Mouse (Mus musculus): ENCODE data around the gene Cables2. TPM values are rescaled to one million over a fixed set of nuclear protein-coding genes. Genes with fewer than 3 reads are reported as not detected.

The Cables2 gene
- polyA plus RNA-seq (2012; rRNA removed) = 25.4 and 28.3 TPM in 2 replicates

DNA sequence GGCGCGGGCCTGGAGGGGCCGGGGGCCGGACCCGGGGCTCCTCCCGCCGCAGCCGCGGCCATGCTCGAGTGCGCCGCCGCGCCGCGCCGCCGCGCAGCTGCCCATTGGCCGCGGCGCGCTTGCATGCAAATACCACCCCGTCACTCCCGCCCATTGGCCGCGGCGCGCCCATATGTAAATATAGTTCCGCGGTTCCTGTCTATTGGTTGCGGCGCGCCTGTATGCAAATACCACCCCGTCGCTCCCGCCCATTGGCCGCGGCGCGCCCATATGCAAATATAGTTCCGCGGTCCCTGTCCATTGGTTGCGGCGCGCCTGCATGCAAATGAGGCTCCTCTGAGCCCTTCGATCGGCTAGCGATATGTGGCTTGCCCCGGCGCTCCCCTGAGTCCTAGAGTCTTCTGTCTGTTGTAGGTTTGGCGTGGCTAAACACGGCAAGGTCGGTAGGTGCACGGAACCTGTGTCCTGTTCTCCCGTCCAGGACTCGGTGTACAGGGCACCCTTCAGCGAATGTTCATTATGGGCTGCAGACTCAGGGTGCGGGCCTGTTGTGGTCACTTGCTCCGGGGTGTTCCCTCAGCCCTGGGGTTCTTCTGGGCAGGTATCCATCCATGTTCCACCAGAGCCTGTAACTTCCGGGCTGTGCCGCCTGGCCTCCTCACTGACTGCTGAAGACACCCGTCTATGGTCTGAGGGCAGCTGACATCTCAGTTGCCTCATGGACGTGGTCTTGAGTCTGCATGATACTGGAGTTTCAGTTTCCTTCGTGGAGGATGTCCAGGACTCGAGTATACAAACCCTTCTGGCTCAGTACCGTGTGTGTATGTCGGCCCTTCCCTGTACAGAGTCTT, at the start of gene Cables2:
Cables2 (minus strand) TSS at position 103 of the 851 bp plus-strand sequence.
- DNase-seq (ENCODE audit: low spot score) = peak; percentile 79

DNA sequence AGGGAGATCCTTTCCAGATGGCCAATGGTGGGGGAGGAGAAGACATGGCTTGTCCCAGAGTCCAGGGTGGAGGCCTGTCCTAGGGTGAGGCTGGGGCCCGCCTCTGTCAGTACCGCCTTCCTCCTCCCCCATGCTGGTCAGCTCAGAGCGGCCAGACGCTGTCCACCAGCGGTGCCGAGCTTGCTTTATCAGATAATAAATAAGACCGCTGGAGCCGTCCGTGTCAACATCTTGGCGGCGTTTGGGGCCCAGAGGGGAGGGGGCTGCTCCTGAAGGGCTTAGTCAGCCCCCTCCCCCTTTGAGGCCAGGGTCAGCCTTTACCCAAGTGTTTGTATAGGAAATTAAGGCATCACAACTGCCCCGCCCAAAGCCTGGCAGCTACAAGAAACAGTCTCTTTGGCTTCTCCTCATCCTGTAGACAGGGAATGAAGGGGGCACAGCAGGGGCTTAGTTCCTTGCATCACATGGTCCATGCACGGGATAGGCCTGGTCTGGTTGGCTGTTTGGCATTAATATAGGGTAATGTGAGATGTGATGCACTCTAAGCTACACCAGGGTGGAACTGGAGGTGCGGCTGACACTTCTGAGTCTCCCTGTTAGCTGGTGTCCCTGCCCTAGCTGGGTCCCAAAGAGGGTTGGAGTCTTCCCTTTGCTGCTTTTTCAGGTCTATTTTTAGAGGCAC, 49.5 kb upstream of the Cables2 start:
- no peak for DNase-seq (ENCODE audit: low spot score)

DNA sequence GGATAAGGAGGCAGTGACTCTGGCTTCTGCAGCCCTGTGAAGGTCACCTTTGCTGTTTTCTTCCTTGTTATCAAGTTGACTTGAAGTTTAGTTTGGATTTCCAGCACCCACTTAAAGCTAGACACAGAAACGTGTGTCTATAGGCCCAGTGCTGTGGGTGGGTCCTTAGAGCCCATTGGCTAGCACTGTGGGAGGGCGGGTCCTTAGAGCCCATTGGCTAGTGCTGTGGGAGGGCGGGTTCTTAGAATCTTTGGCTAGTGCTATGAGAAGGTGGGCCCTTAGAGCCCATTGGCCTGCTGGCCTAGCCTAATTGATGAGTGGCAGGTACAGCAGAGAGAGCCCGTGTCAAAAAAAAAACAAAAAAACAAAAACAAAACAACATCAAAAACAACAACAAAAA, 46.9 kb upstream of the Cables2 start:
- DNase-seq (ENCODE audit: low spot score) = no peak

DNA sequence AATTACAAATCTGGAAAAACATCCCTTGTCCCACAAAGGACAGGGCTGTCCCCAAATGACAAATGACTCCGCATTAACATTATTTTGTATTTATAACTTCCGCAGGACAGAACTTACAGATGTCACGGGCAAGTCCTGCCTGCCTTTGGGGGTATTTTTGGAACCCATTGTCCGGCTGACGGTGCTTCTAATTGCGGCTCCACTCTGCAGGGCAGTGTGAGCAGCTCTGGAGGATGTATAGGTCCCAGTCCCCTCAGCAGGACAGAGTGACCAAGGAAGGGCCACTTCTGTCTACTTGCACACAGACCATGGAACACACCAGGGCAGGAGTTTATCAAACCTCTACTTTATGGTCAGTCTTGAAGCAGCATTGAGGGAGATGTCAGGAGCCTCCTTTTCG, 44.3 kb upstream of the Cables2 start:
- no peak for DNase-seq (ENCODE audit: low spot score)

DNA sequence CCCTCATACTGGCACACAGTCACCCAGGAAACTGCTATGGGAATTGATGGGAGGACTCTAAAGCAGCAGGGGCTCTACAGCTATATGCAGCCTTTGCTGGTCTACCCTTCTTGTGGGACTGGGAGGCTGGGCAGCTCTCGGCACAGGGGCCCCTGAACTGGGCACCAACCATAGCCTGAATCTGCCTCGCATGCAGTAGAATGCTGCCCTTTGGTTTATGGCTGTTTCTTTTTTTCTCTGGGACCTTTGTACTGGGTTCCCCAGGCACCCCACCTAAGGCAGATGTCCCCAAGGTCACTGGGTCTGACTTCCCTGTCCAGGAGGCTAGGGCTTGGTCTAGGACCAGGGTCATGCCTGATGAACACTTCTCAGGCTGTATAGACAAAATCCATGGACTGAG, 41.0 kb upstream of the Cables2 start:
- no peak for DNase-seq (ENCODE audit: low spot score)

DNA sequence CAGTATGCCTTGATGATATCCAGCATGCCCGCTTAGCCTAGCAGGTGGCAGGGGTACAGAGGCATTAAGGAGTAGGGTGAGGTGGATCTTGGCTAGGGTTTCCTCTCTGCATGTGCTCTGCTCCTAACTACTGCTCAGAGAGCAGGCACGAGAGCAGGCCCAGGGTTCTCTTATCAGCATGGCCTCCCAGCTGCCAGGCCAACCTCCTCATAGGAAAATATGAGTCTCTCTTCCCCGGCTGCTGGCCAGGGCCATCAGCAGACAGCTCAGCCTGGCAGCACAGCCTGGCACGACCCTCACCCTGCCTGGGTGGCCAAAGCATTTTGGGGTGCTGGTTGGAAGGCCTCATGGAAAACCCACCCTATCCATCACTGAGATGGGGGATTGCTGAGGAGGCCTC, 37.9 kb upstream of the Cables2 start:
- DNase-seq (ENCODE audit: low spot score) = no peak

DNA sequence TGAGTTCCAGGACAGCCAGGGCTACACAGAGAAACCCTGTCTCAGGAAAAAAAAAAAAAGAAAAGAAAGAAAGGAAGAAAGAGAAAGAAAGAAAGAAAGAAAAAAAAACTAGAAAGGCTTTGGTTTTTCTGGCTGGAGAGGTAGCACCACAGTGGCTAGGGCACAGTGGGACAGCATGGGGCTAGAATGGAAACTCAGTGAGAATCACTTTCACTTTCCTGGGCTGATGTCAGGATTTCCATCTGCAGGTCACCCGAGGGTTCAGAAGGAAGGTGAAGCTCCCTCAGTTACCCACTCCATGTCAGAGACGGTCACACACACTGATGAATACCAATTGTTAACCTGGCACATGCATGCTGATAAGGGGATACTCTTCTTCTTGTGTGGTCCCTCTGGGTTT, 34.4 kb upstream of the Cables2 start:
- no peak for DNase-seq (ENCODE audit: low spot score)

DNA sequence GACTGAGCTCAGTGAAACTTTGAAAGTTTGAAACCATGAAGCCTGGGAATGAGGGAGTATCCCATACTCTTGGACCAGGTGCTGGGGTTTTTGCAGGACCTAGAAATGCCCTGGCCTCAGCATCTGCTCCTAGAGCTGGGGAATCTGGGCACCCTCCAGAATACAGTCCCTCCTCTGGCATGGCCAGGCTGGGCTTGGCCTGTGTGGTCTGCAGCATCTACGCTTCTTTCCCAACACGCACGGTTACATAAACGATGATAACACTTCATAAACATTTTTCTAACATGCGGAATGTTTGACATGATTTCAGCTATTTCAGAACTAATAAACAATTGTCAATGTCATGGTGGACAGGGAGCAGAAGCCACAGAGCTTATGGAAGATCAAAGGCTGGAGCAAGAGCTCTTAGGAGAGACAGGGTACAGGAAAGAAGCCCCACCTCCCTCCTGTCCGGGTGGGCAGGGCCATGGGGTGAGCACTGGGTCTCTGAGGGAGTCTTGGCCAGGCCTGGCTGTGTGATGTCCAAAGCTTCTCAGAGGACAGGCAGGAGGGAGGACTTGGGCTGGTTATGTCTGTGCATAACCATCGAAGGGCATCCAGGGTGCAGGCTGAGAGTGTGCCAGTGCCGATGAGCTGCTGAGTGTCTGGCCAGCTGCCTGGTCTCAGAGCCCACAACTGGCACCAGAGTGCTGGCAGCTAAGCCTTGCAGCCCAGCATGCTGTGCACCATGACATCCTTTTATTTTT, 33.3 kb upstream of the Cables2 start:
- no peak for DNase-seq (ENCODE audit: low spot score)

DNA sequence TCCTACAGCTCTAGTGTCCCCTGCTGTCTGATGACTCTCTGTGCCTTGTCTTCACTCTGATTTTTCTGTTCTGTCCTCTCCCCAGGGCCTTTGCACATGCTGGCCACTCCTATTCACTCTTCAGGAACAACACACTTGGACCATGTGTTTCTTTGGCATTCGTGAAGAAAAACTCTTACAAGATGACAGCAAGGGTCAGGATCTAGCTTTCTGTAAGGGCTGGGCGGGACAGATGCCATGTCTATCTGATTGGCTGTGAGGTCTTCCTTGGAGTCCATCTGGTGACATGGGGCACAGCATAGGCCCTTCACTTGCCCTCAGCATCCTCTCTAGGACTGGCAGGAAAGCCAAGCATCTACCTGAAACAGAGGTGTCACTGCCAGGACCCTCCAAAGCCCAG, 32.7 kb upstream of the Cables2 start:
- DNase-seq (ENCODE audit: low spot score) = no peak

DNA sequence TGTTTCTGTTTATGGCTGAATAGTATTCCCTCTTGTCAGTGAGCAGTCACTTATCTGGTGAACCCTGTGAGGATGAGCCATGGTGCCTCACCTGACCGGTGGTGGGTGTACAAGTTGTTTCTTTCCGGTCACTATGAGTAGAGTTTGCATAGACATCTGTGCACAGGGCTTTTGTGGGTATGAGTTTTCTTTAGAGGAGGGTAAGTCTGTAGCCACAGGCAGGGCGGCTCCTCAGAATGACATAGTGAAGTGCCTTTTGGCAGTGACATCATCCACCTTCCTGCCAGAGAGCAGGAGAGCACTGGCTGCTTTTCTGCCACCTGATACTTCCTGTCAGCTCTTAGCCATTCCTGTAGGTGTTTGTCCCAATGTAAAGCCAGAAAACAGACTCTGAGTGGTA, 32.2 kb upstream of the Cables2 start:
- DNase-seq (ENCODE audit: low spot score) = no peak

DNA sequence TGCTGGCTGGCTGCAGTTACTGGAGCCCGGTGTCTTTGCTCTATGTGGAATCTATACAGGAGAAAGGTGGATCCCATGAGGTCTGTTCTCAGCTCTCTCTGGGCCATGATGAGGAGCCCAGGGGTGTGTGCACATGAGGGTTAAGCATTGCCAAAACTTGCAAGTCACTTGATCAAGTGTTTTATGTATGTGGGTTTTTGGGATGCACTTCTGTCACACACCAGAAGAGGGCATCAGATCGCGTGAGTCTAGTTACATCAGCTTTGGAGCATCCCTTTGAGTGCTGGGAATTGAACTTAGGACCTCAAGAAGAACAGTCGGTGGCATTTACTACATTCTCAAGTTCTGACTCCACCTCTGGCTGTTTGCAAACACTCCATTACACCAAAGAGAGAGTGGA, 31.3 kb upstream of the Cables2 start:
- no peak for DNase-seq (ENCODE audit: low spot score)

DNA sequence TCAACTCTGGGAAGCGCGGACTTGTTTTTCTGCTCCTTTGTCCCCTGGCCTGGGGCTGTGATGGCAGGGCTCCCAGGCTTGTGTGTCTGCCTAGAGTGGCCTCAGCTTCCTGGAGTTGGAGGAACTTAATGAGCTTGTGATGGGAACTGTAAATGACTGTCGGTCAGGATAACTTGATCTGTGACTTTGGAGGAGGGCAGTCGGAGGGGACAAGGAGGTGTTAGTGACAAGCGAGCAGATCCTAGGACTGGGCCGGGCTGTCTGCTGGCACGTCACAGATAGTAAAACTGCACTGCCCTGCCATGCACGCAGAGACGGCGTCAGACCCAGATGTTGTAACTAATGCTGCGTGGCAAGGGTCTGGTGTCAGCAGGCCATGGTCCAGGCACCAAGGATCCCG, 30.2 kb upstream of the Cables2 start:
- DNase-seq (ENCODE audit: low spot score) = no peak

DNA sequence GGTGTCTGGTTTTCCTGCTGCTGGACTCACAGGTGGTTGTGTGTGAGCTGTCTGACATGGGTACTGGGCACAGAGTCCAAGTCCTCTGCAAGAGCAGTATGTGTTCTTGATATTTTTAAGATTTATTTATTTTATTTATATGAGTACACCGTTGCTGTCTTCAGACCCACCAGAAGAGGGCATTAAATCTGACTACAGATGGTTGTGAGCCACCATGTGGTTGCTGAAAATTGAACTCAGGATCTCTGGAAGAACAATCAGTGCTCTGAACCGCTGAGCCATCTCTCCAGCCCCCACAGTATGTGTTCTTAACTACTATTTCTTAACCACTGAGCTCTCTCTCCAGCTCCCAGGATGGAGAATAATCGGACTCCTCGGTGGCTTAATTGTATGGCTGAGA, 28.9 kb upstream of the Cables2 start:
- DNase-seq (ENCODE audit: low spot score) = no peak

DNA sequence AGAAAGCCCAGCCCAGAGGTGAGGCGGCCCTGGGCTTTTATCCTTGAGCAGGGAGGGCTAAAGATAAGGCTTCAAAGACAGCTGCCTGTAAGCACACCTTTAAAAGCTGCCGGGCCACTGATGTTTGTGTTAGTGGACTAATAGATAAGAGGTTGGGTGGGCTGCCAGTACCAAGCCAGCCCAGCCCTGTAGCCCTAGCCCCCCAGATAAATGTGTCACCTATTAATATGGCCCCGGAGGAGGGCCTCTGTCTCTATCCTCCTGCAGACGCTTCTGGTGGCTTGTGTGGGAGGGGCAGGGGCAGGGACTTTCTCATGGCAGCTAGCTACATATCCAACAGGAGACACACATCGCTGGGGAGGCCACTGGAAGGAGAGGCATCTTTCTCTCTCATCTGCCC, 27.5 kb upstream of the Cables2 start:
- no peak for DNase-seq (ENCODE audit: low spot score)

DNA sequence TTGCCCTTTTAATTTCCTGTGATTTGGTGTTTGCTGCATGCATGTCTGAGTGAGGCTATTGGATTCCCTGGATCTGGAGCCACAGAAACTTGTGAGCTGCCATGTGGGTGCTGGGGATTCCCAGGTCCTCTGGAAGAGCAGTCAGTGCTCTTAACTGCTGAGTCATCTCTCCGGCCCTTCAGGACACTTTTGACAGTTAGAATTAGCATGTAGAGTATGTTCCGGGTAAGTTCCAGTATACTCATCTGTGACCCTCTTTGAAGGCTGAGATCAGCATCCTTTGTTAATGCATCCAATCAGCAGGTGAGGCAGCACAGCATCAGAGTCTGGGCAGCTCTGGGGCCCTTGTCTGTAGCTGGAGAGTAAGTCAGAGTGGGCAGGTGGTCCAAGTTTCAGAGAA, 27.0 kb upstream of the Cables2 start:
- no peak for DNase-seq (ENCODE audit: low spot score)

DNA sequence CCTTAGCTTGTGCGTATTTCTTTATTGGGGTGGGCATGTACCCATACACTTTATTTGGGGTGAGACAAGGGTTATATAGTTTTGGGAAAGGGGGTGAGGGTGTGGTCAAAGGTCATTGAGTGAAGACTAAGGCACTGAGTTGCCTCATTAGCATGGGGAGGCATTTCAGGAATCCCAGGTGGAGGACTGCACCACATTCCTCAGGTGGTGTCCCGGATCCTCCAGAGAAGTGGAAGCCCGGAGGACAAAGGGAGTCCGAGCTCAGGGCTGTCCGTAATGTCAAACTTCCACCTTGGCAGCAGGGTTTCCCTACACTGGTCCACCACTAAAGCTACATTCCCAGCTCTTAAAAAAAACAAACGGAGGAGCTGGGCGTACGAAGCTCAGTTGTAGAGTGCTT, 19.6 kb upstream of the Cables2 start:
- no peak for DNase-seq (ENCODE audit: low spot score)

DNA sequence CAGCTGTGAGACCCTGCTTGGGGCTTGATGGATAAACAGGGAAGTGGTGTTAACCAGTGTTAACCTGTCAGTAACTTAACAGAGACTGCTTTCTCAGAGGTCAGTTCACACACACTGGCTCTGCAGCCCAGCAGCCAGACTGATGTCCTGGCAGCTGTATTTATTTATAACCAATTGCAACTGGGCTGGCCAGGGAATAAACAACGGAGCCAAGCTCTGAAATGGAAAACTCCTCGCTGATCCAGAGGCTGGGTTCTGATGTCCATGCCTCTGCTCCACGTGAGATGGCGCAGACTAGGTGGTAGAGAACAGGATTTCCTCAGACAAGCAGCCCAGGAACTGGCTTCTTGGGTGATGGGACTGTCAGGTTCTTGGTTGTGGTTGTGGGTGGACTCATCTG, 18.7 kb upstream of the Cables2 start:
- no peak for DNase-seq (ENCODE audit: low spot score)

DNA sequence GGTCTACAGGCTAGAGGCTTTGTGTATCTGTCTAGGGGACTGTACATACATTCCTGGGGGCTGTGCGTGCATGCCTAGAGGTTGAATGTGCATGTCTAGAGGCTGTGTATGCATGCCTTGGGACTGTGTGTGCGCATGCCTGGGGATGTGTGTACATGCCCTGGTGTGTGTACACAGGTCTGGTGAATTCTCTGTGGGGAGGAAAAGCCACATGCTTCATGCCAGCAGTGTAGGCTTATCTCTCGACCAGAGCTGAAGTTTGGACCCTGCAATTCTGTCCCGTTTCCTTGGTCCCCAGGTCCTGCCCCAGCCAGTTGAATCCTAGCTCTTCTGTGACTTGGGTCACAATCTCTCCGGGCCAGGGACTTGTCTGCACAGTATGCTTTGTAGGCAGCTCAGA, 18.3 kb upstream of the Cables2 start:
- no peak for DNase-seq (ENCODE audit: low spot score)

DNA sequence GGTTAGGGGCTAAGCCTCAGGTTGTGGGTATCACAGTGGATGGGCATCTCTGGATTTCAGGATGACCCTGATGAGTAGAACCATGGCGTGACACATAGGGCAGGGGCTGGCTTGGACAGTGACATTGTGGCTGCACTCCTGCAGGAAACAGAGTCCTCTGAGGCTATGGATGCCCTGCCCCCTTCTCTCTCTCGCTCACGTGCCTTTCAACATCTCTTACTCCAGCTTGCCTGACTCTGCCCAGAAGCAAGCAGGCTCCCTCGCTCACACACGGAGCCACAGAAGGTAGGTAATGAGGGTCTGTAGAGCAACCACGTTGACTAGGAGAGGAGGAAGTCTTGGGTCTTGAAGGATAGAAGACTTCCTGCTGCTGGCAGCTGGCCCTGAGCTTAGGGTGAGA, 17.2 kb upstream of the Cables2 start:
- DNase-seq (ENCODE audit: low spot score) = no peak

DNA sequence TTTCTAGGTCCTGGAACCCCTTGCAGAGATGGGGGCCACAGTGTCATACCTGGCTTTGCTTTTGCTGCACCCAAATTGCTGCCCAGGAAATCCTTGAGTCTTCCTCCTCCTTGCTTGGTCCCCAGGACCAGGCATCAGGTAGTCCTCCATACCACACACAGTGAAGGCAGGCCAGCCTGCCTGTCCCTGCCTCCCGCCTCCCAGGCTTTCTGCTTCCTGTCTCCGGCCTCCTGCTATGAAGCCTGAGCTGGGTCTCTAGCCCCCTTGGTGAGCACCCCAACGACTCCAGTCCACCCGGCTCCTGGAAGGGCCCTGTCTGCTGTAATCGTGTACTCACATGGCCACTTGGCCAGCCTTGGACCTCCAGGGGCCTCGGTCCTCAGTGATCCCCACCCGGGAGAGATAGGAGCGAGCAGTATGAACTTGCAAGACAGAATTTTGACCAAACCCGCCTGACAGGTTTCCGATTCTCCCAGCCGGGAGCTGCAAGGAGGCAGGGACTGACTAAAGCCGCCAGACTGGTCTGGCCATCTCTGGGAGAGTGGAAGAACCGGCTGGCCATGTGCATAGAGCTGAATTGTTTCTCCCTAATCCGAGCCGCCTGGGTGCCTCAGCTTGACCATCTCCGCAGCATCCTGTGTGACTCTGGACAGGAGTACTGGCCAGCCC, 16.3 kb upstream of the Cables2 start, which contains the start of gene Rbbp8nl:
Rbbp8nl (minus strand) TSS at position 440 of the 669 bp plus-strand sequence.
- peak; percentile 74 for DNase-seq (ENCODE audit: low spot score)

DNA sequence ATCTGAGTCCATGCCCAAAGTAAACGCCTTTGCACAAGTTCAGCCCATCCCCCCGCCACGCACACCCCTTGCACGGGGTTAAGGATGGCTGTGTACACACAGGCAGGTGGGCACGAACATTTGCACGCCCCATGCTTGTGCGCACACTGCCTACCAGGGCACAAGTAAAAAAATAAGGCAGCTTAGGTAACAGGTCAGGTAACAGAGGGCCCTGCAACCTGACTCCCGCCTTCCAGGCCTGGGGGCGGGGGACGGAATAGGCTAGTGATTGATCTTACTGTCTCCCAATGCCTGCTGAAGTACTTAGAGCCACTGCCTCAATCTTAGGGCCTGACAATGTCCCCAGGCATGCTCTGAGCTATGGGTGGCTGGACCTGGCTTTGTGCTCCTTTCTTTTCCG, 15.7 kb upstream of the Cables2 start:
- DNase-seq (ENCODE audit: low spot score) = no peak

DNA sequence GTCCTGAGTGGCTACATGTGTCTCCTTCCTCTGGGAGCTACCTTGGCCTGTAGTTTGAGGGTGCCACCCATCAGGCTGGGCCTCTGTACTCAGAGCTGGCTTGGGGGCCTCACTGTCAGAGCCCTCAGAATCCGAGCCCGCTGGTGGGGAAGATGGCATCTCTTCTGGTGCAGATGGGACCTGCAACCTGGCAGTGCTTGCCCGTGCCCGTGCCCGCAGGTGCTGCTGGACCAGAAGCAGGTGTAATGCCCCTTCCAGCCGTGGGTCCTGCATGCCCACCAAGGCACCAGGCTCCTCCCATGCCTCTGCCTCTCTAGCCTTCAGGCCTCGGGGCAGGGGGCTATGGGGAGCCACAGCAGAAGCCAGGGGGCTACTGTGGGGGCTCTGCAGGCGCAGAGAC, 6.0 kb upstream of the Cables2 start:
- no peak for DNase-seq (ENCODE audit: low spot score)
